Mouse (Mus musculus) lung, postnatal 0 days (tissue): ENCODE data around the gene L3mbtl1.

Source experiments
- CTCF ChIP-seq: IDR thresholded peaks from 2 replicates; pipeline ENCODE4 v1.5.1; 2016; ENCODE audit warnings: antibody characterized with exemption, mild to moderate bottlenecking
- EP300 ChIP-seq: IDR thresholded peaks from 2 replicates; pipeline ENCODE4 v1.6.1; 2016; ENCODE audit warnings: antibody characterized with exemption, mild to moderate bottlenecking, control low read depth

DNA sequence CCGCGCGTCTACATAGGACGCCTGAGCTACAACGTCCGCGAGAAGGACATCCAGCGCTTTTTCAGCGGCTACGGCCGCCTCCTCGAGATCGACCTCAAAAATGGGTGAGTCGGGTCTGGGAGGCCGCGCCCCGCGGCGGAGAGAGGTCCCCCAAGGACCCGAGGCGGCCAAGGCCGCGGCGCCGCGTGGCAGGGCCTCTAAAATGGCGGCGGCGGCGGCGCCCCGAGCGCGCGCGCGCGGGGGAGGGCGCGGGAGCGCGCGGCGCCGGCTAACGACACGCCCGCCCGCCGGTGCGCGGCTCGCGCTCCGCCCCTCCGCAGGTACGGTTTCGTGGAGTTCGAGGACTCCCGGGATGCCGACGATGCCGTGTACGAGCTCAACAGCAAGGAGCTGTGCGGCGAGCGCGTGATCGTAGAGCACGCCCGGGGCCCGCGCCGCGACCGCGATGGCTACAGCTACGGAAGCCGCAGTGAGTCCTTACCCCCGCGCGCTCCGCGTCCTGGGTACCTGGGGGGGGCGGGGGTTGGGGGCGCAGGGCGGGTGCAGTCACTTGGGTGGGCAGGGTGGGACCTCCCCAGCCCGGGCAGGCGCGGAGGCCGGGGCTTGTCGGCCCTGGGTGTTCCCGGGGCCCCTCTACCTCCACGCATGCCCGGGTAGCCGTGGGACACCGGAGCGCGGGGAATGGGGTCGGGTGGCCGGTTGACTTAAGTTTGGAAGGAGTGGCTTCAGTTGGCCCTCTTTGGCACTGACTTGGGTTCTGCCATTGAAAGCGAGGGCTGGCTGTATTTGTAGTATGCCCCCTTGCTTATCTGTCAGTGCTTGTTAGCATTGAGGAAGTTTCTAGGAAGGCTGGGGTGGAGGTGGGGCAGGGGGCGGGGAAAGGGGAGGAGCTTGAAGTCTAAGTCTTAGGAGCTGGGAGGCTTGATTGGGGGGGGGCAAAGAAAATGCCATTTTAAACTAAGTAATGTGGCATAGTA is 11.3 kb upstream of the L3mbtl1 start:
- TF ChIP-seq CTCF (no peak), EP300 (no peak)
